Mouse (Mus musculus) olfactory bulb, adult 2 months (tissue): ENCODE measurements around the gene Cirbp.

ENCODE experiments used
- CTCF ChIP-seq: fragments of 200-500 bp; IDR thresholded peaks from 2 replicates; pipeline ENCODE4 v1.5.1; 2012; ENCODE audit warnings: low read depth, mild to moderate bottlenecking, low read length, moderate library complexity; ENCODE audit not compliant: insufficient read depth
- POLR2A ChIP-seq: fragments of 200-500 bp; IDR thresholded peaks from 2 replicates; pipeline ENCODE4 v1.6.1; 2012; ENCODE audit warnings: mild to moderate bottlenecking, low read depth, low read length, moderate library complexity; ENCODE audit not compliant: insufficient read depth

DNA sequence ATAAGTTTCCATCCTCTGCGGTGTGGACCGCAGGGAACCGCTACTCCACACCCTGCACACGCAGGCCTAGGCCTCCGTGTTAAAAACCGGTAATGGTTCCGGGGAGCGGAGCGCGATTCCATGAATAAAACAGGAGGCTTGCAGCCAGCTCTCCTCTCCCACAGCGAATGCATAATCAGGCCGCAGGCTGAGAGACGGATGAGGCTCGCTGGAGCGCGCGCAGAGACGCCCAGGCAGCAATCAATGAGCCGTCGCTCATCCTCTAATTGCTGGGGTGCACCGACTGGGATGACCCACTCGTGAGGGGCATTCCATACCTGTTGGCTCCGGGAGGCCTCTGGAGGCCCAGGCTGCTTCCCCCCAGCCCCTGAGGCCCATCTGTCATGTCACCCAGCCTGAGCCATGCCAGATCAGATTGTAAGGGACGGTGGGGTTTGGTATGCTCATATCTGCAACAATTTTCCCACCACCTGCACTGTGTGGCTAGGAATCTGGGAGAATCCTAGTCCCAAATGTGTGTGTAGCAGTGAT is 43.1 kb downstream of the Cirbp start:
- TF ChIP-seq CTCF (no peak), POLR2A (no peak)
